Mouse (Mus musculus): Measurements from ENCODE around the gene Med4. TPM values are rescaled to one million over a fixed set of nuclear protein-coding genes. Genes with fewer than 3 reads are reported as not detected.

Med4 gene
- polyA plus RNA-seq, 1 experiment, result 16.3 TPM

DNA sequence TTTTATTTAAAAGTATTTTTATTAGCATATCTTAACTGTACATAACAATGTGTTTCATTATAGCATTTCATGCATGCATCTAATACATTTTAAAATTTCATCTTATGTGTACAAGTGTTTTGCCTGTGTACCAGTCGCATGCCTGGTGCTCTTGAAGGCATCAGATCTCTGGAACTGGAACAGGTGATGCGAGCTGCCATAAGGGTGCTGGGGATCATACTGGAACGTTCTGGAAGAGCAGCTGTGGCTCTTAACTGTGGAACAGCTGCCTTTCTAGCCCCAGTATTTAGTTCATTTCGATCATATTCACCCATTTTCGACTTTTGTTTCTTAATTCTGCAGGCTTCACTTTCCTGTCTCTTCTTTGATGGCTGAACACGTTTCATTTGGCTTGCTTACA, 41.3 kb downstream of the Med4 start:
- no peak for TF ChIP-seq GATA1 (IDR thresholded peaks at IDR 0.05; ENCODE audit: borderline replicate concordance, low read length)
- TF ChIP-seq FLI1 (IDR thresholded peaks at IDR 0.05; ENCODE audit: low read length), result no peak
- peaks cover 10% of the 10 kb centered on the region for H3K36me3 ChIP-seq (replicated peaks; ENCODE audit: low read length)
- no peaks in the 10 kb centered on the region for H3K27me3 ChIP-seq (replicated peaks)
- no peak overlapping the region for H3K4me3 ChIP-seq (replicated peaks)
- H3K9me3 ChIP-seq, result no peaks in the 10 kb centered on the region
- peaks cover 69% of the 10 kb centered on the region for H3K4me1 ChIP-seq

DNA sequence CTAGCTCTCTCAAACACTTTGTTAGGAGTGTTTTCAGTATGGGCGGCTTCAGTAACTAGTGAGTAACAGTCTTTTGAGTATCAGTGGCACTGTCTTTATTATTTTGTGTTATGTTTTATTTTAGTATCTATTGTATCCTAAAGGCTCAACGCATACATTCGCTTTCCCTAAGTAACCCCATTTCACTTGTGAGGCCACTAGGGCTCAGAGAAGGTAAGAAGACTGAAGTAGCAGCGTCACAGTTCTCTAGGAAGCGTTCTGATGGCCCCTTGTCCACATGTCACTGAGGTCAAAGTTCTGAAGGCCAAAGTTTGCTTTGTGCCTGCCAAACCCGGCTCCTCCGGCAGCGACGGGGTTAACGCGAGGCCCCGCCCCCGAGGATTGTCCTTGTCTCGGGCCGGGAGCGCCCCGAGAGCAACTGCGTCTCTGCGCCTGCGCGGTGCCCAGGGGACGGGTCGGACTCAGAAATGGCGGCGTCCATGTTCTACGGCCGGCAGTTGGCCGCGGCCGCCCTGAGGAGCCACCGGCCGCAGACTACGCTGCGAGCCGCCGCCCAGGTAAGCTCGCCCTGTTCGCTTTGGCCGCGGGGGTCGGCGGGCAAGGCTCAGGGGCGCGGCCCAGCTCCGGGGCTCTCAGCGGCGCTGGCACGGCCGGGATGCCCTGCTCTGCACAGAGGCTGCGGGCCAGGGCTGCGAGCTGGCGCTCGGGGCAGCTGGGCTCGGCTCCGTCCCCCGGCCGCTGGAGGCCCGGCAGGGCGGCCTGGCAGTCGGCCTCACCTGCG, 42.7 kb downstream of the Med4 start:
- no peaks in the 10 kb centered on the region for H3K9me3 ChIP-seq
- H3K4me3 ChIP-seq (replicated peaks), result peak overlapping the region; percentile 96
- H3K36me3 ChIP-seq (replicated peaks; ENCODE audit: low read length), result peaks cover 19% of the 10 kb centered on the region
- no peak for TF ChIP-seq FLI1 (IDR thresholded peaks at IDR 0.05; ENCODE audit: low read length)
- no peak for TF ChIP-seq GATA1 (IDR thresholded peaks at IDR 0.05; ENCODE audit: borderline replicate concordance, low read length)
- no peaks in the 10 kb centered on the region for H3K27me3 ChIP-seq (replicated peaks)
- peaks cover 72% of the 10 kb centered on the region for H3K4me1 ChIP-seq

DNA sequence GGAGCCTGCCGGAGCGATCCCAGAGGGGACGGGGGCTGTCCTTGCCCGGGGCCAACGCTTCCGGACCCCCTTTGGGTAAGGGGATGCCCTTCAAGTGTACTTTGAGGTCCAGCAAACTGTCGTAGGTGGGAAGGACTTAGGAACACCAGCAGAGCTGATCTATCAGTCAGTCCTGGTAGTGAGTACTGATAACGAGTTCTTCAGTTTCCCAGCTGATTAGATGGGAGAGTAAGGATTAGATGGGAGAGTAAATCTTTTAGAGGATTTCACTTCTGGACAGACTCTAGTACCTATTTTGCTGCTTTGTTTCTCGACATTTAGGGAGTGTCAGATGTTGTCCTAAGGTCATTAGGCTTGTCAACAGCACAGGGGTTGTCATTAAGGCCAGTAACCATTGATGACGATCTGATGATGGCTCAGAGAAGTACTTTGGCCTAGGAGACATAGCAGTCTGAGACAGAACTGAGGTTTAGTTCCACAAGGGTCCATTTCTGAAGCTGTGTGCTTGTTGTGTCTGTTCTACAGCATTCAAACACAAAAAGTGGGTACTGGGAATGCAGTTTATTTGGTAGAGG, 43.4 kb downstream of the Med4 start:
- Histone ChIP-seq H3K36me3 (replicated peaks; ENCODE audit: low read length) (peaks cover 25% of the 10 kb centered on the region), H3K4me3 (replicated peaks) (peak overlapping the region; percentile 96), H3K4me1 (peaks cover 72% of the 10 kb centered on the region), H3K9me3 (no peaks in the 10 kb centered on the region), H3K27me3 (replicated peaks) (no peaks in the 10 kb centered on the region)
- no peak for TF ChIP-seq GATA1 (IDR thresholded peaks at IDR 0.05; ENCODE audit: borderline replicate concordance, low read length)
- no peak for TF ChIP-seq FLI1 (IDR thresholded peaks at IDR 0.05; ENCODE audit: low read length)

Other genes with a start within 250 kb of the Med4 start
- gene Rb1, start 184.2 kb upstream of the Med4 start, polyA plus RNA-seq (2012; ENCODE audit: insufficient read depth, low replicate concordance), result 3.0 and 6.4 TPM in 2 replicates
- gene Itm2b, start 124.7 kb upstream of the Med4 start, polyA plus RNA-seq (2012; ENCODE audit: insufficient read depth, low replicate concordance), result 493 and 564 TPM in 2 replicates
- 10.7 and 21.4 TPM in 2 replicates for gene Sucla2, start 15.3 kb downstream of the Med4 start, polyA plus RNA-seq (2012; ENCODE audit: insufficient read depth, low replicate concordance)
- gene Nudt15, start 38.2 kb downstream of the Med4 start, polyA plus RNA-seq (2012; ENCODE audit: insufficient read depth, low replicate concordance), result 0.08 TPM in 1 of 2 replicates, not detected in the other
- gene Gm21750, start 151.2 kb downstream of the Med4 start, polyA plus RNA-seq (2012; ENCODE audit: insufficient read depth, low replicate concordance), result not detected in 2 replicates

All from megakaryocyte, embryonic 14.5 days (primary cell).